In the genomic region with DNA sequence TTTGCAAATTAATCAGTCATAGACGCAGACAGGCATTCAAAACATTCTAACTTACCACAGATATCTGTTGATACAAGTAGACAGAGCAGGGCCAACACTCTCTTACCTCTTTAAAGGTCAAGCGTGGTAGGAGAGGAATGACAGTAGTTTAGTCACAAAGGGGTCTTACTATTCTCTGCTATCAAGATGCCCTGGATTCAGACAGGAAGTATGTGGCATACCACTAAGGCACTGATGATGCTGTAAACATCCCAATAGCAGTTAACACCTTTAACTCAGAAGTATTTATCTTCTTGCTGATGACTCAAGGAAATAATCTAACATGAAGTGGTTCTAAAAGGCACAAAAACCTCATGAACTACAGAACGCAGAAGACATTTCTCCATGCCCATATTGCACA, we compare ENCODE assay signal across 20 mouse cellular contexts. TPM values are rescaled to one million over a fixed set of nuclear protein-coding genes. Genes with fewer than 3 reads are reported as not detected.
"Had no signal": no experiment of that assay in that cellular context is flagged by ENCODE, and none has a peak within 500 bp of the region (broad histone marks: within the 10 kb centered on the region; RNA-seq: fewer than 3 reads in every experiment).

No protein-coding gene starts in this region.

- DNase-seq: gastrocnemius, postnatal 25 days; heart, adult 2 months; heart, postnatal 10 days; heart, postnatal 4 days; kidney, adult 11 months; kidney, adult 2 months; kidney, postnatal 10 days; kidney, postnatal 25 days; kidney, postnatal 4 days; left cerebral cortex, postnatal 4 days had no signal

RNA-seq across cellular contexts. Expression of a gene that starts 26.0 kb away (rescaled TPM):
- total RNA-seq: gastrocnemius, adult 18-20 months; gastrocnemius, adult 8-10 months; gastrocnemius, postnatal 25 days; gastrocnemius, postnatal 4 days; granulocyte monocyte progenitor cell, adult 5-6 weeks; heart, adult 2 months; heart, postnatal 10 days; heart, postnatal 25 days; heart, postnatal 4 days; layer of hippocampus, adult 2 months; layer of hippocampus, postnatal 10 days; layer of hippocampus, postnatal 25 days; left cerebral cortex, adult 2 months; left cerebral cortex, postnatal 25 days; left cerebral cortex, postnatal 4 days had no signal

RNA-seq across cellular contexts. Expression of a gene that starts 29.6 kb away (rescaled TPM):
- total RNA-seq: gastrocnemius, adult 8-10 months; gastrocnemius, postnatal 25 days; gastrocnemius, postnatal 4 days; granulocyte monocyte progenitor cell, adult 5-6 weeks; heart, postnatal 10 days; heart, postnatal 4 days; layer of hippocampus, adult 2 months; layer of hippocampus, postnatal 10 days; layer of hippocampus, postnatal 25 days; left cerebral cortex, adult 2 months; left cerebral cortex, postnatal 25 days; left cerebral cortex, postnatal 4 days had no signal
